9 mouse cellular contexts compared by ENCODE assay signal in the genomic region with DNA sequence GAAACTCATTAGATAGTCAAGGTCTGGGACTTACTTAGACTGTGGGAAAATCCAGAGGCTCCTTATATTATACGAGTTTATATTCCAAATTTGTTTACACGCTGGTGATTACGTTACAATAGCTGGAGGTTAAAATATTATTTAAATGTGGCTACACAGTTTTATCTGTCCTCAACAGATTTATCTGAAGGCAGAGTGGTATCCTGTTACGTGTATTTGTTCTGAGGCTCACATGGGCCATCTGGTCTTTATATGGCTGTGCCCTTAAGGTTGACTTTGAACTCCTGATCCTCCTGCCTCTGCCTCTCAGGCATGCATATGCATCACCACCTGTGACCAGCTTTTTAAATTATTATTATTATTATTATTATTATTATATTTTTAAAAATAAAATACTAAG. TPM values are rescaled to one million over a fixed set of nuclear protein-coding genes. Genes with fewer than 3 reads are reported as not detected.
A peak's percentile ranks its signal among the peaks of the same experiment; 100 is the strongest.
DNase-seq lines count a peak whose midpoint lies in the region; ATAC-seq and TF ChIP-seq lines count a peak whose summit lies in the region.
"Had no signal": no experiment of that assay in that cellular context is flagged by ENCODE, and none has a peak within 500 bp of the region (broad histone marks: within the 10 kb centered on the region; RNA-seq: fewer than 3 reads in every experiment).

No protein-coding gene starts in this region.

- no peak for ATAC-seq in heart, postnatal 0 days (ENCODE audit: insufficient read depth, low read depth)
- no peak for ATAC-seq in hindbrain, postnatal 0 days
- ATAC-seq in midbrain, embryonic 15.5 days (replicated peaks): no peak

- no peaks in the 10 kb centered on the region for H3K27me3 ChIP-seq in heart, postnatal 0 days (ENCODE audit: control insufficient read depth, insufficient read depth, low read length)
- no peaks in the 10 kb centered on the region for H3K27me3 ChIP-seq in hindbrain, postnatal 0 days (ENCODE audit: insufficient read depth, low read length)
- no peaks in the 10 kb centered on the region for H3K27me3 ChIP-seq in midbrain, embryonic 15.5 days (replicated peaks)
- H3K27me3 ChIP-seq: Patski had no signal

- no peak for DNase-seq in heart, postnatal 0 days (ENCODE audit: low spot score)
- no peak for DNase-seq in heart, postnatal 36 days
- peak; percentile 40 for DNase-seq in c-Kit-positive CD71-positive TER-119-negative erythroid progenitor cells, embryonic 14.5 days (ENCODE audit: low read depth)
- no peak for DNase-seq in hindbrain, postnatal 0 days (ENCODE audit: low spot score)
- no peak for DNase-seq in thymus, postnatal 14 days
- no peak for DNase-seq in adrenal gland, adult (ENCODE audit: inconsistent age in 2 of 2, low spot score in 1 of 2)
- DNase-seq in frontal cortex, adult 2 months (ENCODE audit: extremely low spot score in 1 of 2, low spot score in 1 of 2): no peak

- peak overlapping the region; percentile 77; the same call in 1 of the 2 replicates for H3K27ac ChIP-seq in heart, postnatal 0 days (ENCODE audit: low read depth)
- H3K27ac ChIP-seq in hindbrain, postnatal 0 days: no peak overlapping the region
- no peak overlapping the region for H3K27ac ChIP-seq in midbrain, embryonic 15.5 days

- no peak for TF ChIP-seq EP300 in heart, postnatal 0 days (IDR thresholded peaks at IDR 0.05; ENCODE audit: low read depth)

- H3K4me3 ChIP-seq in heart, postnatal 0 days (ENCODE audit: low read depth, low read length): peak overlapping the region; percentile 73
- peak overlapping the region; percentile 70 for H3K4me3 ChIP-seq in hindbrain, postnatal 0 days (ENCODE audit: low read length)
- peak overlapping the region; percentile 76 for H3K4me3 ChIP-seq in midbrain, embryonic 15.5 days

- intact Hi-C loops in heart, postnatal 36 days (cut with DNase I): loop anchor here (5.0 kb wide), 1 partner anchor 42 kb away; a partner anchor contains a TSS

- H3K4me1 ChIP-seq in heart, postnatal 0 days (ENCODE audit: control insufficient read depth, insufficient read depth): no peaks in the 10 kb centered on the region
- peaks cover 5% of the 10 kb centered on the region; the same call in 1 of the 2 replicates for H3K4me1 ChIP-seq in hindbrain, postnatal 0 days (ENCODE audit: insufficient read depth, low read length)
- peaks cover 12% of the 10 kb centered on the region for H3K4me1 ChIP-seq in midbrain, embryonic 15.5 days

- TF ChIP-seq CTCF in heart, postnatal 0 days (IDR thresholded peaks at IDR 0.05; ENCODE audit: low read depth): no peak
- TF ChIP-seq CTCF in hindbrain, postnatal 0 days (IDR thresholded peaks at IDR 0.05; ENCODE audit: low read depth): no peak

- H3K36me3 ChIP-seq in heart, postnatal 0 days (replicated peaks; ENCODE audit: control insufficient read depth, insufficient read depth, low read length): peaks cover under 1% of the 10 kb centered on the region; the same call in 1 of the 2 replicates
- no peaks in the 10 kb centered on the region for H3K36me3 ChIP-seq in hindbrain, postnatal 0 days (ENCODE audit: insufficient read depth, low read length)
- H3K36me3 ChIP-seq in midbrain, embryonic 15.5 days (replicated peaks): 0 out of 2 replicates have a peak, but pooled peaks cover 3% of the 10 kb centered on the region

- H3K9me3 ChIP-seq in heart, postnatal 0 days (replicated peaks; ENCODE audit: control insufficient read depth, low read length): no peaks in the 10 kb centered on the region
- H3K9me3 ChIP-seq in hindbrain, postnatal 0 days (ENCODE audit: low read length): no peaks in the 10 kb centered on the region
- no peaks in the 10 kb centered on the region for H3K9me3 ChIP-seq in midbrain, embryonic 15.5 days

- H3K9ac ChIP-seq in heart, postnatal 0 days (replicated peaks; ENCODE audit: low read depth, low read length): peak overlapping the region; percentile 83
- H3K9ac ChIP-seq in hindbrain, postnatal 0 days (replicated peaks; ENCODE audit: low read length): peak overlapping the region; percentile 70
- no peak overlapping the region; the same call in 1 of the 2 replicates for H3K9ac ChIP-seq in midbrain, embryonic 15.5 days

- 68% methylated on average over 4 of the region's 4 CpGs for WGBS in heart, postnatal 0 days
- WGBS in hindbrain, postnatal 0 days: 76% methylated on average over 4 of the region's 4 CpGs
- WGBS in midbrain, embryonic 15.5 days: 64% methylated on average over 4 of the region's 4 CpGs

- H3K4me2 ChIP-seq in heart, postnatal 0 days (ENCODE audit: low read depth, low read length): peak overlapping the region; percentile 82
- peak overlapping the region; percentile 63 for H3K4me2 ChIP-seq in hindbrain, postnatal 0 days (ENCODE audit: low read depth, low read length)
- peak overlapping the region; percentile 91 for H3K4me2 ChIP-seq in midbrain, embryonic 15.5 days

RNA-seq across cellular contexts. Expression of a gene that starts 0.9 kb away (rescaled TPM):
- 31.0 and 37.4 TPM in 2 replicates for total RNA-seq in heart, postnatal 0 days (2014; rRNA removed; ENCODE audit: low replicate concordance)
- polyA plus RNA-seq in heart, postnatal 0 days (2015; fragmentation: Nextera tagmentation; extraction: Ambion mirVana): 18.5 and 20.1 TPM in 2 replicates
- 10 to 100 TPM; 35.8 to 48.8 TPM for total RNA-seq in heart, postnatal 36 days (2021)
- total RNA-seq in hindbrain, postnatal 0 days (2014; rRNA removed): 32.3 and 42.9 TPM in 2 replicates
- polyA plus RNA-seq in hindbrain, postnatal 0 days (2015; fragmentation: Nextera tagmentation; extraction: Ambion mirVana): 28.5 and 31.6 TPM in 2 replicates
- 30.8 and 33.1 TPM in 2 replicates for polyA plus RNA-seq in midbrain, embryonic 15.5 days (2015; fragmentation: Nextera tagmentation; extraction: Ambion mirVana)
- polyA plus RNA-seq in frontal cortex, adult 2 months (2012; rRNA removed): 47.9 and 56.4 TPM in 2 replicates

RNA-seq across cellular contexts. Expression of a gene that starts 42.8 kb away (rescaled TPM):
- total RNA-seq in heart, postnatal 0 days (2014; rRNA removed; ENCODE audit: low replicate concordance): 17.3 and 18.4 TPM in 2 replicates
- 8.2 and 8.8 TPM in 2 replicates for polyA plus RNA-seq in heart, postnatal 0 days (2015; fragmentation: Nextera tagmentation; extraction: Ambion mirVana)
- total RNA-seq in heart, postnatal 36 days (2021): 10 to 100 TPM; 10.5 to 11.3 TPM
- total RNA-seq in hindbrain, postnatal 0 days (2014; rRNA removed): 11.4 and 12.8 TPM in 2 replicates
- 14.4 and 14.5 TPM in 2 replicates for polyA plus RNA-seq in hindbrain, postnatal 0 days (2015; fragmentation: Nextera tagmentation; extraction: Ambion mirVana)
- polyA plus RNA-seq in midbrain, embryonic 15.5 days (2015; fragmentation: Nextera tagmentation; extraction: Ambion mirVana): 16.9 and 18.1 TPM in 2 replicates
- 12.9 and 13.3 TPM in 2 replicates for polyA plus RNA-seq in frontal cortex, adult 2 months (2012; rRNA removed)
